Mouse (Mus musculus) cerebellum, postnatal 4 days (tissue): ENCODE results near the gene Fam149a.
"Not testable (repeated sequence)": the region's sequence is repeated elsewhere in the genome, so short reads cannot be mapped to it uniquely, and the experiment has no call there.

Source experiments
- DNase-seq, 2 experiments: peaks; one replicate each; pipeline ENCODE4 v3.0.0; 2022; ENCODE audit warnings: low spot score in 2 of 2, mixed read lengths in 1 of 2

Gene Fam149a

GRCm38 (mm10) chr8:45332685-45333409 lies 49.2 kb downstream of the Fam149a start, which contains the start of gene Cyp4v3:
Gene Cyp4v3 (minus strand): TSS chr8:45333216.
- peak in 1 of 2 experiments; percentile 30 for DNase-seq

GRCm38 (mm10) chr8:45330856-45331255 lies 51.2 kb downstream of the Fam149a start:
- DNase-seq: no peak

- no peak for DNase-seq
Measured at GRCm38 (mm10) chr8:45329206-45329980, 52.7 kb downstream of the Fam149a start.

GRCm38 (mm10) chr8:45327076-45327475 lies 55.0 kb downstream of the Fam149a start:
- not testable (repeated sequence) for DNase-seq

GRCm38 (mm10) chr8:45324151-45324550 lies 57.9 kb downstream of the Fam149a start:
- DNase-seq: no peak

DNA sequence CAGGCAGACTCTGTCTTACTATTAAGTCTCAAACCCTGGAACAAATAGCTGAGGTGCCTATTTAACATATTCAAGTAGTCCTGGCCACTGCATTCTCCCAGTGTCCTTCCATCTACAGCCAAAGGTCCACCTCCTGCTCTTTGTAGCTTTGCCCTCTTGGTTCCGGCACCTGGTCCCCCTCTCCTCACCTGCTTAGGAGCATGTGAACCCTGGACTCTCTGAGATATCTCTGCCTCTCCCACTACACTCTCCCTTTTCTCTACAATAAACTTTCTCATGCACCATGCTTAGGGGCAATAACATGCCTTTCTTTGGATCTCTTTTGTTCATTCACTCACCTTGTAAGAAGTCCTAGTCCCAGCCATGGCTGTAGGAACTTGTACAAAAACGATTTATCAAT lies 60.7 kb downstream of the Fam149a start:
- no peak for DNase-seq

DNA sequence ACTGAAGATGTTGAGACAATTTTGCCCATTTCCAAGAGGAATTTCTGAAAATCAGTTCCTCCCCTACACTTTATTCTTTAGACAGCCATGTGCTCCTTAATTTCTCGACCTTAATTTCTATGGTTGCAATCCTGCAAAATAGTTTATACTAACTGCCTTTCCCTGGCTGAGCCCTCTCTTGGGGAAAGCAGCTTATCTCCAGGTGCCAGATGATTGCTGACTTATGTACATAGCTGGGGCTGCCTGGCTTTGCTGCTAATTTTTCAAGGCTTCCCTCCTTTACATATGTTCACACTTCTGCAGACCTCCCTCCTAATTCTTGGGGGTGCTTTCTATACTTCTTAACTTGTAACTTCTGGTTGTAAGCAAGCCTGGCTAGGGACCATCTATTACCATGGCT lies 61.2 kb downstream of the Fam149a start:
- DNase-seq: no peak

DNA sequence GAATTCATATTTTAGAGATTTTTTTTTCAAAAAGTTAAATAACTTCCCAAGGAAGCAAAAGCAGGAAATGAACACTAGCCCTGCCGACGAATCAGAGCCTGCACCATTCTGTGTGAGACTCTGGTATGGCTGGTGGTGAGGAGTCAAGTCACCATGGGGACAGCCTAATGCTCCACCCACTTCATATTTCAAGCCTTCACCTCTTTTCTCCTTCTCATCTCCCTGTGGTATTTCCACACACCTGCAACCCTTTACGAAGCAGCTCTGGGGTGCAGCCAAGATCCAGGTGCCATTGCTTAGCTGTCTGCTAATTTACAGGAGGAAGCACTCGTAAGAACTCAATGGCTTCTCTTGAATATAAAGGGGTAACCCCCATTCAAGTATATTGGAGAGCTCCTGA lies 71.1 kb downstream of the Fam149a start:
- DNase-seq: no peak

DNA sequence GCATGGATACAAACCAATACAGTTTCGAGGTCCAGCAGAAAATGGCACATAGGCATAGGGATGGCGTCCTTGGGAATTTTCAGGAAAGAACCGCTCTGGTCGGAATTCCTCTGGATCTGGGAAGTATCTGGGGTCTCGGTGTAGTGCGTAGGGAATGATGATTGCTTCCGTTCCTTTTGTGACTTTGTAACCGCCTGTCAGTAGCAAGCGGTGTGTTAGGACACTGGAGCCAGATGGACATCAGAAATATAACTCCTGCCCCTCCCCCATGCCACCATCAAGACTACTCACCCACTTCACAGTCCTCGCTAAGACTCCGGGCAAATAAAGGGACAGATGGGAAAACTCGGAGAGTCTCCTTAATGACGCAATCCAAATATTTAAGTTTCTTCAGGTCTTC lies 73.7 kb downstream of the Fam149a start, which contains the start of gene Gm45753:
Gene Gm45753, minus strand, starts transcription at position 101 of the 400 bp plus-strand sequence.
- DNase-seq: no peak

GRCm38 (mm10) chr8:45305479-45305878 lies 76.6 kb downstream of the Fam149a start:
- DNase-seq: no peak

DNA sequence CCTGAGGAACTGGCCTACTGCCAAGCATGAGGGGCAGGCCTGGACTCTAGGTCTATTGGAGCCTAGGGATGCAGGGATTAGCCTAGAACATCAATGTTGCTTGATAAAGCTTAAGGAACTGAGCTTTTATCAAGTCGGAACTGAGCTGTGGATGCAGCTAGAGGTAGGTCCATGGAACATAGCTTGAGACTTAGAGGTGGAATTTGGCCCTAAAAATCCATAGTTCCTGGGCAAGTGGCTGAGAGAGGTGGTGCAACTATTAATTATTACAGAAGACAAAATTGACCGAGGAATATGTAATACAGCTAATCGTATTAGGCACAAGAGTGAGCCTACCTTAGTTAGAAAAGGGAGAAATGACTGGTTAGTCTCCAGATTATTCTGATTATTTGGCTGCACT lies 77.7 kb downstream of the Fam149a start:
- no peak for DNase-seq

- no peak for DNase-seq
Measured at GRCm38 (mm10) chr8:45302390-45302789, 79.7 kb downstream of the Fam149a start.

- no peak for DNase-seq
Measured at GRCm38 (mm10) chr8:45295276-45295675, 86.8 kb downstream of the Fam149a start.

- DNase-seq: no peak
Measured at GRCm38 (mm10) chr8:45294687-45295086, 87.4 kb downstream of the Fam149a start, which contains the start of gene Klkb1. Gene Klkb1 (minus strand): TSS chr8:45294859.

- peak in 1 of 2 experiments; percentile 45 for DNase-seq
Measured at GRCm38 (mm10) chr8:45291790-45292189, 90.3 kb downstream of the Fam149a start.
